Mouse (Mus musculus): ENCODE measurements around the gene Veph1.

Veph1 gene

GRCm38 (mm10) chr3:66296545-66296944, at the start of gene Veph1:
Gene Veph1, minus strand, starts transcription at chr3:66296837.
- DNase-seq (ENCODE audit: low spot score), result peak; percentile 31

GRCm38 (mm10) chr3:66340742-66341141, 44.1 kb upstream of the Veph1 start:
- no peak for DNase-seq (ENCODE audit: low spot score)

- DNase-seq (ENCODE audit: low spot score), result no peak
Observed at GRCm38 (mm10) chr3:66332401-66332729, 35.7 kb upstream of the Veph1 start.

DNA sequence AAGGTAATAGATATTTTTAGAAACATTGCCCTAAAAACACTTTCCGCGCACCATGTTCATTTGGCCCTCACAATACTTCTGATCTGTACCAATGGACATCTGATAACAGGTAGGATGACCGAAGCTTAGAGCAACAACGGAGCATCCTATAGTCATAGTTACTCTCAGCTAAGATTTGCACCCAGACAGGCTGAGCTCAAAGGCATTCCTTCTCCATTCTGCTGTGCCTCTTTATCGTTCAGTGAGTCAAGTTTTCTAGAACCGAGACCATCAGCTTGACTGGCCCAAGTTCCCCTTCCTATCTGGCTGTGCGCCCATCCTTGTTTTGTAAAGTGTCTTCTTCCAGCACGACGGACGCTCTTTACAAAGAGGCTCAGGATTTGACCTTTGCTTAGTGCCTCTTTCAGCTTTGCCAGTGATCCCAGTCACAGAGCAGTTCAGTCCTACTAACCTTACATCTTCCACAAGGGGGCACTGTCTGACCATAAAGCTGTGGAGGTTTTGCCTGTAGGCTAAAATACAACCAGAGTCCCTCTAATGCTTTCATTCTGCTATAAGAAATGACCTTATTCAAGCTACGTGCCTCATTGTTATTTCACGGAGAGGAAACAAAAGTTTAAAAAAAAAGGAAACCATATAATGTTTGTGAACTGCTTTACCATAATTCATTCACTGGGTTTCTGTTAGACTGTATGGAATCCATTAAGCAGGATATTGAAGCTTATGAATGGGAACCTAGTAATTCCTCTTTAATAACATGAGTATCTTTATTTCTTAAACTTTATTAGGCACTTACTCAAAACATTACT, 35.2 kb upstream of the Veph1 start:
- peak; percentile 92 for DNase-seq (ENCODE audit: low spot score)

DNA sequence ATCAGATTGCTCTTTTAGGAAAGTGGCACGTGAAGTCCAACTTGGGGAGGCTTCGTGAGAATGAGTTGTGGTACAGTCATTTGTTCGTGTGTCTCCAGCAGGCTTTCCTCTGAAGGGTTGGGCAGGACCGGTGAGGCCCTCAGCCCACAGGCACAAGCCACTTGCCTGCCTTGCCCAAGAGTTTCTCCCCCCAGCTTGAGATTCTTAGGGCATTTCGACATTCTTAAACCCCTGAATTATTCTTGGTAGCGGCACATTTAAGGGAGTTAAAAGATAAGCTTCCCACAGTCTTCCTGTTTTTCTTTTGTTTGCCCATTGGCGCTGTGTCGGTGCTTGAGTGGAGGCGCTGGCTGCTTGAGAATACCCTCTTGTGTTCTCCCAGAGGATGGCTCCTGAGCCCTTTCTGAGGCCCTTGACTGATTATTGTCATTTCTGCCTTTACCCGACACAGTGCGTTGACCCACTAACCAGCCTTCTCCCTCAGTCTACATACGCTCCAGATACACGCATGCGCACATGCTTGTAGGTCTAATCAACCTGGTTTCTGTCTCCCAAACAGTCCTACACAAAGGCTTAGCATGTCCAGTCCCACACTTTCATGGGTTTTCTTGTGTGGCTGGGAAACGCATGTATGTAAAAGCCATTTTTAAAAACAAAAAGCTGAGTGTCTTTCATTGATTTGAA, 34.4 kb upstream of the Veph1 start:
- DNase-seq (ENCODE audit: low spot score), result no peak

DNA sequence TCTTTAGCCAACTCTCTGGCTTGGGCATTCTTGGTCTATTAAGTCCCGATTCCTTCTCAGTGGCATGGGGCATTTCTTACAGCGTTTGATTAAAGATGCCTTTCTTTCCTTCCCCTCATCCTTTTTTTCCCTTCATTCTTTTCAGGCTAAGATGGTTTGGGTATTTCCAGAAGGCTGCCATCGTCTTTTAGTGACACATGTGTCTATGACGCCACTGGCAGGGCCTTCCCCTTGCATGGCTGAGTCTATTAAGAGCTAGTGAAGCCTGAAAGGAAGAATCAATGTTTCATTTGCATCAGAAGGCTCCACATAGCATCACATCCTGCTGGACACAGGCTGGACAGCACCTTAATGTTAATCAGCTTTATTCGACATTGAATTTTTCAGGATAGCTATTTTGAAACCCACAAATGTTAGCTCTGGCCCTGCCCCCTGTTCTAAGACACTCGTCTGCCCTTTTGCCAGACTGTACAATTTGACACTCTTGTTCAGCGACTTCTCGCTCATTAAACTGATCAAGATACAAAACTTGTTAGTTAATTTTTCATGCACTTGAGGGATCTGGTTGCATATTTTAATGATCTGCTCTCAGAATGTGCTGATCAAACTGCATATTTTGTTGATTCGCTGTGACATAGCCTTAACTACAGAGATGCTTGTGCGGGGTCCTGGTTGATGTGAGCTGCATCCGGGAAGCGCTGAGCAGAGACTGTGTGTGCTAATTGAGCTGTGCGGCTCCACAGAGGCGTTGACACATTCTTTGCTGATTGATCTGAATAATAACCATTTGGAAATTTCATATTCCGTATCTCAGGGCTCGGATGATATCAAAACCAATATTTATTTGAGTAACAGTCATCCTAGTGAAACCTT, 29.6 kb upstream of the Veph1 start:
- peak; percentile 74 for DNase-seq (ENCODE audit: low spot score)

DNA sequence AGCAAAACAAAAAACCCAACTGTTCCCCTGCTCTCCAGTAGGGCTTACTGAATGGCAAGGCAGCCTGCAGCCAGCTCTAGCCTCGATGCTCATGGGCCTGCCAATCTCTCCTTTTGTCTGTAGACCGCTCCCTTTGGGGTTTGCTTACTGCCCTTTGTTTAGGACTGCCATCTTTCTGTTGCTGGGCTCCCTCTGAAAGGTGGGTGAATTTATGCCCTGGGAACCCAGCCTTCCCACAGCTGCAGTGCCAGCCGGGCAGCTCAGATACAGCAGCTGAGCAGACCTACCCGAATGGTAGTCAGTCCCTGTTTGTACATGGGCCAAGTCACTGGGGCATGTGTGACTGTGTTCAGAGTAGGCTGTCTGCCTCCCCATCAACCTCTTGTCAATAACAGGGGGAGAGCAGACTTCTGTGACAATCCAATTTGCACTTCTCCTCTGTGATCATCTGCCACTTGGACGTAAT, 28.9 kb upstream of the Veph1 start:
- peak; percentile 57 for DNase-seq (ENCODE audit: low spot score)

- no peak for DNase-seq (ENCODE audit: low spot score)
Observed at GRCm38 (mm10) chr3:66314793-66315715, 18.4 kb upstream of the Veph1 start.

GRCm38 (mm10) chr3:66310586-66310985, 13.9 kb upstream of the Veph1 start:
- no peak for DNase-seq (ENCODE audit: low spot score)

- no peak for DNase-seq (ENCODE audit: low spot score)
Observed at GRCm38 (mm10) chr3:66309531-66309930, 12.9 kb upstream of the Veph1 start.

- DNase-seq (ENCODE audit: low spot score), result peak; percentile 20
Observed at GRCm38 (mm10) chr3:66295236-66295635, 1.4 kb downstream of the Veph1 start.

DNA sequence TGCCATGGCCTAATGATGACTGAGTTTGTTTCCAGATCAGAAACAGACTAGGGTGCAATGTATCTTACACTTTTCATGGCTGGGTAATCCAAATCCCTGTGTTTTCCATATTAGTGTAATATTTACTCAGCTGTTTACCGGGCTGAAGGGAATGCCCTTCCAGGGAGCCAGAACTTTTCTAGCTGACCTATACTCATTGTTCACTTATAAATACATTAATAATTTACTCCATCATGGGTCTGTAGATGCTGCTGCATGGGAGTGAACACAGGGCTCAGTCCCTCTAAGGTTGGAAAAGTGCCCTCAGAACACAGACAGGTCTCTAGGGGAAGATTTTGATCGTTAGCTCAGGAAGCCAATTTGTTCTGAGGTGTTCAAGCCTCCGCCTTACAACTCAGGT, 1.9 kb downstream of the Veph1 start:
- no peak for DNase-seq (ENCODE audit: low spot score)

DNA sequence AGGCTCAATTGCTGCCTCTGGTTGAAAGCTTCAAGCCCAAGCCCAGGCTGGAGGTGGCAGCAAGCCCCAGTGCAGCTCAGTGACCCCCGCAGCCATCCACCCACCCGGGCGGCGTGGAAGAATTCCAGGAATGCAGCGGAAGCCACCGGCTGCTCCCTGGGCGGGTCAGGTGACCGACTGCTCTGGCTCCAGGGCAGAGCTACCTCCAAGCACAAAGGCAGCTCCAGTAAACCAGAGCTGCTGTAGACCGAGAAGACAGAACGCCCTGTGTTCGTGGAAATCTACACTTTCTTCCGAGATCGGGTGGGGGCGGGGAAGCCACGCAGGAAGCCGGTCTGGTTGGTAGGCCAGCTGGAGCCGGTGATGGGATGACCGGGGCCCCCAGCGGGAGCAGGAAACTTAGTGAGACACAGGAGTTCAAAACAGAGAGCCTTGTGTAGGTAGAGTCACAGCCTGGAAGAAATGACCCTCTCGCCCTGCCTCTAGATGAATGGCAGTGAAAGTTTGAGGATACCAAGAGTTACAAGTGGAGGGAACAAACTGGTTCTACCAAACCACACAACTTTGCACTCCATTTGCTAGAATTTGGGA, 4.2 kb downstream of the Veph1 start:
- DNase-seq (ENCODE audit: low spot score), result peak; percentile 58

DNA sequence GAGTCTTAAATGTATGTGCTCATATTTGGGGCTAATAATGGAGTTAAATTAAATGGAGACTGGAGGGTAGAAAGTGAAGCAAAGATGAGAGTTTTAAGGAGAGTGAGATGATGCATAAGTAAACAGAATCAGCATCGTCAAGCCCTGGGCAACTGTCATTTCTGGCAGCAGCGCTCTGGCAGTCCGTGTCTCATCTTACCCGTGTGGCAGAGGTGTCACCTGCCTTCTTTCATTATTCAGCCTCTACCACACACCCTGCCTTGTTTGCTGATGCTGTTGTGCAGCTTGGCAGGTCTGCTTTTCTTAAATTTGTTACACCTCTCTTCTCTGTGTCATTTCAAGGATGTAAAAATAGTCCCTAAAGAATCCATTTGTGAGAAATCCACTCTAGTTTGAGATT, 33.4 kb downstream of the Veph1 start:
- DNase-seq (ENCODE audit: low spot score), result no peak

DNA sequence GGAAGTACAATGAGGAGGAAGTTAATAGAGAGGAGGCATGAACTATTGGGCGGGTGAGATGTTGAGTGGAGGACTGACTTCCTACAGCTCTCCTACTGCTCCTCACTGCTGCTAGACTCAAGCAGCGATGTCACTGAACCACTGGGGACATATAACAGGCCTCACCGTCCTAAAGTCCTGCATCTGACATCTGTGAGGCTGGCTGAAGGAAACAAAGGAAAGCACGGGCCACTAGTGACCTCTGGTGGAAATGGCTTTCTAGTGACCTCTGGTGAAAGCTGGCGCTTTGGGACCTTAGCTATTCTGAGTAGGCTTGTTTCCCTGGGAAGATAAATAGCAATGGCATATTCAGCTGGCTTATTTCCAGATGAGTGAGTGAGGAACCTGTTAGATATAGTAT, 34.3 kb downstream of the Veph1 start:
- peak; percentile 66 for DNase-seq (ENCODE audit: low spot score)

- no peak for DNase-seq (ENCODE audit: low spot score)
Observed at GRCm38 (mm10) chr3:66254504-66255105, 42.0 kb downstream of the Veph1 start.

GRCm38 (mm10) chr3:66251842-66252241, 44.8 kb downstream of the Veph1 start:
- DNase-seq (ENCODE audit: low spot score), result no peak

DNA sequence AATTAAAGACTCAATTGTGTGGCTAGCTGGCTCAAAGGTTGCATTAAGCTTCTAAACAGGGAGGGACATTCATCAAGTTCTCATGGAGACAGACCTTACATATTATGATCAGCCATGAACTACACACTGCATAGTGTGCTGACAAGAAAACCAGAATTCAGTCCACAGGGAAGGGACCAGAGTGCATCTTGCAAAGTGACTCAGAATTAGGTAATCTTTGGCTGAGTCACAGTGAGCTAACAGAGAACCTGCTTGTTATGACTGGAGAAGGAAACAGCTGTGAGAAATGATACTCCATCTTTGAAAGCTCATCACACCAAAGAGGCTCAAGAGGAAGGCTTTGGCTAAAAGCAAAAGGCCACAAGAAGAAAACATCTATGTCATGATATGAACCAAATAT, 56.2 kb downstream of the Veph1 start:
- no peak for DNase-seq (ENCODE audit: low spot score)

DNA sequence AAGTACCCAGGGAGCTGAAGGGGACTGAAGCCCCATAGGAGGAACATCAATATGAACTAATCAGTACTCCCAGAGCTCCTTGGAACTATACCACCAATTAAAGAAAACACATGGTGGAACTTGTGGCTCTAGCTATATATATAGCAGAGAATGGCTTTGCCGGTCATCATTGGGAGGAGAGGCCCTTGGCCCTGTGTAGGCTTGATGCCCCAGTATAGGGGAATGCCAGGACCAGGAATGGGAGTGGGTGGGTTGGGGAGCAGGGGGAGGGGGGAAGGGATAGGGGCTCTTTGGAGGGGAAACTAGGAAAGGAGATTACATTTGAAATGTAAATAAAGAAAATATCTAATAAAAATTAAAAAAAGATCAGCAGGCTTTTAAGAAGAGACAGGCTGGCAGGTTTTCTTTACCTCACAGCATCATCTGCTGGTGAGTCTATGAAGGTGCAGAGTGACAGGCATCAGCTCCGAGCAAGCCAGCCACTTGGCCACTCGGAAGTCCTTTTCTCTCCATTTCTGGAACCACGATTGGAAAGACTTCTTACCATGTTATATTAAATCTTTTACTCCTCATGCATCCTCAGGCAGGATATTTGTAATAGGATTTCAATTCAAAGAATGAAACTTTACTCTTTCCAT, 60.3 kb downstream of the Veph1 start:
- peak; percentile 55 for DNase-seq (ENCODE audit: low spot score)

GRCm38 (mm10) chr3:66224931-66225537, 71.6 kb downstream of the Veph1 start:
- DNase-seq (ENCODE audit: low spot score), result no peak

Data from retina, embryonic 14.5 days (tissue).